Mouse (Mus musculus) ES-E14 (cell line): ENCODE results near the gene Sat2.

ENCODE experiments used
- CHD2 ChIP-seq: IDR thresholded peaks from 2 replicates; pipeline ENCODE4 v1.6.1; 2014; ENCODE audit warnings: mild to moderate bottlenecking, low read depth, low read length, inconsistent platforms
- HCFC1 ChIP-seq: IDR thresholded peaks from 2 replicates; pipeline ENCODE4 v1.6.1; 2012; ENCODE audit warnings: low read length, inconsistent platforms, borderline replicate concordance; ENCODE audit not compliant: insufficient read depth
- MAFK ChIP-seq: IDR thresholded peaks from 2 replicates; pipeline ENCODE4 v1.6.1; 2014; ENCODE audit warnings: mild to moderate bottlenecking, low read depth, low read length, inconsistent platforms; ENCODE audit not compliant: insufficient read depth
- ZC3H11A ChIP-seq: IDR thresholded peaks from 2 replicates; pipeline ENCODE4 v1.6.1; 2012; ENCODE audit warnings: low read depth, mild to moderate bottlenecking, inconsistent platforms, low read length, borderline replicate concordance
- ZNF384 ChIP-seq: IDR thresholded peaks from 2 replicates; pipeline ENCODE4 v1.6.1; 2012; ENCODE audit warnings: low read depth, low read length, inconsistent platforms

GRCm38 (mm10) chr11:69633128-69633866 lies 11.5 kb downstream of the Sat2 start:
- TF ChIP-seq HCFC1 (no peak), ZNF384 (peak; percentile 94), ZC3H11A (no peak), CHD2 (no peak), MAFK (no peak)
